Mouse (Mus musculus): Measurements from ENCODE around the gene 4833439L19Rik. TPM values are rescaled to one million over a fixed set of nuclear protein-coding genes. Genes with fewer than 3 reads are reported as not detected.
"Not testable (repeated sequence)": the region's sequence is repeated elsewhere in the genome, so short reads cannot be mapped to it uniquely, and the experiment has no call there.

Gene 4833439L19Rik
- 123 and 131 TPM in 2 replicates for total RNA-seq (2021)
- long read RNA-seq, experiment 1, transcript 4833439L19Rik-201 (9 exons, 2,727 nt), result major isoform, 169 of 270 reads
- long read RNA-seq, experiment 1, transcript 4833439L19Rik-208 (8 exons, 2,502 nt), result minor isoform, 16 of 270 reads
- long read RNA-seq, experiment 1, transcript 4833439L19Rik-209 (5 exons, 946 nt), result minor isoform, 5 of 270 reads
- long read RNA-seq, experiment 1, partial matches to known transcripts, result 41 of 270 reads
- long read RNA-seq, experiment 1, other reads (novel, unspliced or antisense), result 39 of 270 reads
- long read RNA-seq, experiment 2, transcript 4833439L19Rik-208 (8 exons, 2,502 nt), result minor isoform, 9 of 179 reads
- long read RNA-seq, experiment 2, transcript 4833439L19Rik-209 (5 exons, 946 nt), result minor isoform, 12 of 179 reads
- long read RNA-seq, experiment 2, transcript 4833439L19Rik-201 (9 exons, 2,727 nt), result major isoform, 100 of 179 reads
- long read RNA-seq, experiment 2, partial matches to known transcripts, result 26 of 179 reads
- long read RNA-seq, experiment 2, other reads (novel, unspliced or antisense), result 32 of 179 reads

DNA sequence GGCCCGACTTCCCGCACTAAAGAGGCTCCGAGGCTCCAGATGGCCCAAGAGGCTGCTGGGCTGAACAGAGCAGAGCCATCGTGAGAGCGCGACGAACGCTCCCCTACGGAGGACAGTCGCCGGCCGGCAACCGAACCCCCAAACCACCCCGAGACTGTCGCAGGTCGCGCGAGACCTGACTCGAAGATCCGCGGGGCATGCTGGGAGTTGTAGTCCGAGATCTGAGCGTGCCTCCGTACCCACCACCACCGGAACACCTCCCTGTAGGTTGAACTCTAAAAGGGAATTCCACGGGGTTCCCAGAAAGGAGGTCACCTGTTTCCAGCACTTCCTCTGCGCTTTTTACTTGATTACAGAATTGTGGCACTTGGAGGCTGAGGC lies at the start of gene 4833439L19Rik:
4833439L19Rik (minus strand) TSS at position 235 of the 381 bp plus-strand sequence.
- peak; percentile 97 for DNase-seq

DNA sequence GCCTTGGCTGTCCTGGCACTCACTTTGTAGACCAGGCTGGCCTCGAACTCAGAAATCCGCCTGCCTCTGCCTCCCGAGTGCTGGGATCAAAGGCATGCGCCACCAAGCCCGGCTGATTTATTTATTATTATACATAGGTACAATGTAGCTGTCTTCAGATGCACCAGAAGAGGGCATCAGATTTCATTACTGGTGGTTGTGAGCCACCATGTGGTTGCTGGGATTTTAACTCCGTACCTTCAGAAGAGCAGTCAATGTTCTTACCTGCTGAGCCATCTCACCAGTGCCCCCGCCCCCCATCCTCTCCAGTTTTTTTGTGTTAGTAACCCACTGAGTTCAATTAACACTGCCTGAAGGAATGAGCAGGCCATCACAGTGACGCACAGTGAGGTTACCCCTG lies 47.9 kb upstream of the 4833439L19Rik start:
- not testable (repeated sequence) for DNase-seq

DNA sequence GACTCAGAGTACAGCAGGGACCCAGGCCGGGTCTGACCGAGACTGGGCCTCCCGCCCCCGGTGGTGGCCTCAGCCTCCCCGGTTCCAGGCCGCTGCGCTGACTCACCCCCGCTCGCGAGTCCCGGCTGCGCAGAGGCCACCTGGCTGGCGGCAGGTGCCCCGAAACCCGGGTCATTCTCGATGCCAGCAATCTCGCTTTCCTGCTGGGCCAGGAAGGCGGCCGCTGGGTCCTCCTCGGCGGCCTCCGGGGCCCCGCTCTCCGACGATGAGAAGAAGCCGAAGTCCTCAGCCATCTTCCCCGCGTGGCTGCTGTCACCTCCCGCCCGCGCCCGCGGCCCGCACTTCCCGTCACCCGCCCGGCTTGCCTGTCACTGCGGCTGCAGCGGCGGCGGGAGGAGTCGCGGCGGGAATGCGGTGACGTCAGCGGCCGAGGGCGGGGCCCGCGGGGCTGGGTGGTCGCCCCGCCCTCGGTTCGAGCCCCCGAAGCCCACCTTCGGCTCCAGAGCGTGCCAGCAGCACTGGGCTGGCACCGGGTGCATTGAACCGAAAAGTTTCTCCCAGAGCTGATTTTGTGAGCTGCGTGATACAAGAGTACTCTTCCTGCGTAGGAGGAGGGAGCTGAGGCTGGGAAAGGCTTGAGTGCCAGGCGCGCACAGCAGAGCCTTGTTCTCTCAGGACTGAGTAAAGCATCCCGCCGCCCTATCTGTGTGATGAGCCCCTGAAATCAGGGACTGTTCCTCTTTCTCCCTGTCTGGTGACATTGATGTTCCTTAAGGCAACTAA lies 45.9 kb upstream of the 4833439L19Rik start, which contains the start of gene Cltb:
Cltb (minus strand) TSS at position 373 of the 783 bp plus-strand sequence.
- peak; percentile 94 for DNase-seq

DNA sequence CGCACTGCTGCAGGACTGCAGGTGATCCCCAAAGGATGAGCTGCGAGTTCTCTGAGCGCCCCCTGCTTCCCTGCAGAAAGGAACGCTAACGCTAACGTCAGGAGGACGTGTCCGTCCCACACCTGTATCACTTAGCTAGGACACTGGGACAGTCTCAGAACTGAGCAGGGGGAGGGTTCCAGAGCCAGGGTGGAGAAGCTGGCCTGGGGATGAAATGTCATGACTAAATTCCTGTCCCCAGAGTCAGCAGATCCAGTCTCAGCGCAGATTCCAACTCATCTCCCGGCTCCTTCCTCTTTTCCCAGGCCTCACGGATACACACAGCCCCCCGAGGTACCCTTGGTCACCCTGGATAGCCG lies 45.4 kb upstream of the 4833439L19Rik start:
- DNase-seq, result peak; percentile 43

DNA sequence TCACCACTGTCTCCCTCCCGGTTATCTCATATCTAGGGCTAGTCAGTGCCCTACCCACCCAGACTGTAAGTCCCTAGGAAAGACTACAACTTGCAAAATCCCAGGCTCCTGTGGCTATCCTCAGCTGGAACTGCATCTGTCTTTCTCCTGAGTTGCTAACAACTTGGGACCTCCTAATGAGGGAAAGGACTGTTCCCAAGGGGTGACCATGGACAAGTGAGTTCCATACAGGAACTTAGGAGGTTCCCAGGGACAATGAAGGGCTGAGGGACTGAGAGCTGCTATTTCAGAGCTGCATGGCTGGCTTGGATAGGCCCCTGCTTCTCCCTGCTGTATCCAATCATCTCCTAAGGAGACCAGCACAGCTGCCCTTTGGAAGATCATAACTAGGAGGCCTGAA lies 44.1 kb upstream of the 4833439L19Rik start:
- no peak for DNase-seq

DNA sequence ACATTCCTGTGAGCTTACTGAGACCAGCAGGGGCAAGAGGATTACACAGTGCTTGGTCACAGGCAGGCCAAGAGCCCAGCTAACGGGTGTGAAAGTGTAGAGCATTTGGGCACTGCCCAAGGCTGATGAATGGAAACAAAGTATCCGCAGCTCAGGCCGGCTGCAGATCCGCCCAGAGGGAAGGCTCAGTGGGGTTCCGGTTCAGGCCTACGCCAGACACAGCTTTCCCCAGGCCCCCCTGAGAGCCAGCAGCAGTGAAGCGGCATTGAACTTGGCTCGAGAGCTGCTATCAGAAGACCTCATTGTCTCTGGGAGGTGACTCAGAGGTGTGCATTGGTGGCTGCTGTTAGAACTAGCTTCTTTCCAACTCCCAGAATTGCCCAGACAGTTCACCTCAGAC lies 43.4 kb upstream of the 4833439L19Rik start:
- no peak for DNase-seq

DNA sequence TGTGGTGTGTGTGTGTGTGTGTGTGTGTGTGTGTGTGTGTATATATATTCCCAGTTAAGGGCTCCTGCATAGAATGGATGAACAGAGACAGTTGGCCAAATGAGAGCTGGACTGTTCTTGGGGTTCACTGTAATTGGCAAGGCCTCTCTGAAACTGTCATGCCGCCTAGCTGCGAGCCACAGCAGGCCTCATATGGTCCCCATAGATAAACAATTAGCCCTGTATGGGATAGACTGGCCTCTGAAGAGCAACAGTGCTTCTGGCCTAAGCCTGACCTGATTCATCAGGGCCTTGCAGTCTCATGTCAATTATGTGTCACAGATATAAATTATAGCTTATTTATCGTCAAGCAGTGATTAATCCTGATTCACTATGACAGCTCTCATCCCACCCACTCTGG lies 42.8 kb upstream of the 4833439L19Rik start:
- no peak for DNase-seq

DNA sequence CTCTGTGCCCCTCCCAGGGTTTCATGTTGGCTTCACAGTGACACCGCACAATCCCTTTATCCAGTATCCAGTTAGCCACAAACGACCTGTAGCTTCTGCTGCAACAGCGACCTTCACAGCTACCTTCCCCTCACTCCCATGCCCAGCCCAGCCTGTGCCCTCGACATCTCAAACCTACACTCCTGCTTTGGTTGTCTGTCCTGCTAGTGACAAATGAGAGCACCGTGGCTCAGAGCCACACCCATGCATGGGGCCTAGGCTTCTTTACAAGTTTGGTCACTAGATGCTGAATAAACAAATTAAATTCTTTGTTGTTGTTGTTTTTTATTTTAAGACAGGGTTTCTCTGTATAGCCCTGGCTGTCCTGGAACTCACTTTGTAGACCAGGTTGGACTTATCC lies 42.0 kb upstream of the 4833439L19Rik start:
- no peak for DNase-seq

DNA sequence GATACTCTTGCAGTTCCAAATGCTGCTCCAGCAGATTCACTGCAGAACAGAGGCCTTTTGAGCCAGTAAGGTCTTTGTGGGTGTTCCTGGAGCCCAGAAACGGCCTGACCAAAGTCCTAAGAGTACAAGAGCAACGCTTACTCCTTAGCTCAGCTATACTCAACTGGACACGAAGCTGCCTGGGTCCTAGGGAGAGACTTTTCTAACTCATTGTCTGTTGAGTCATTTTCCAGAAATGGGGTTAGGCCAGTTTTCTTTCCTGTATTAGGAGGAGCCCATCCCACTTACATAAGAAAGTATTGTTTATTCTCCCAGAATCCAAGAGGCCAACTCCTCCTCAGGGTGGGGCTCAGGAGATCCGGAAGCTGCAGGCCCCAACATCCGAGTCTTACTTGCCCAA lies 40.2 kb upstream of the 4833439L19Rik start:
- no peak for DNase-seq

DNA sequence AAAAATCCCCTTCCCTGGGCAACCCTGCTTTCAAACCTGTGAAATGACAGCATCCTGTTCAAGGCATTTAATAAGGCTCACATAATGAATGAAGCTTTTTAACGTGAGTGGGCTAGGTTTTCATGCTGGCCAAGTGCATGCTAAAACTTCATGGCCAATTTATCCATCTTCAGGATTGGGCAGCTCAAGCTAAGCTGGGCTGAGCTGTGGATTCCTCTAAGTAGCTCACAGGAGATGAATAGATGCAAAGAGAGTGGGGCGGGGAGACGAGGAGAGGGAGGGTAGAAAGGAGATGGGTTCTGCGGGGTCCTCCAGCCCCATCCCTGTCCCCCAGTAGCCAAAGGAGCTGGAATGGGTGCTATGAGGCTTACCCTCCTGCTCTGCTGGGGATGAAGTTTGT lies 39.0 kb upstream of the 4833439L19Rik start:
- no peak for DNase-seq

DNA sequence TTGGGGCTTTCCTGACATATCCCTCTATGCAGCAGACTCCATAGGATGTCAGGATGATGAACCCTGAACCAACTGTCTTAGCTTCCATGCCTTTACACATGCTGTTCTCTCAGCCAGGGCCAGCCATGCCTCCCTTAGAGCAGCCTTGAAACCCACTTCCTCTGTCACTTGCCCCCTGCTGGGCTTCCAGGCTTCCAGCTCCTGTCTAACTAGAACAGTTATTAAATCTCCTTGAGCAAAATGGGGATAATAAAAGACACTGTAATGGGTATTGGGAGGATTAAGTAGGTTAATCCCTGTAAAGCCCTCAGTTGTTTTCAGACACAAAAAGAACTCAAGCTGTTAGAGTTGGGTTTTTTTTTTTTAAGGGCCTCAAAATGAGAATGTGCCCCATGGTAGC lies 38.3 kb upstream of the 4833439L19Rik start:
- peak; percentile 44 for DNase-seq

DNA sequence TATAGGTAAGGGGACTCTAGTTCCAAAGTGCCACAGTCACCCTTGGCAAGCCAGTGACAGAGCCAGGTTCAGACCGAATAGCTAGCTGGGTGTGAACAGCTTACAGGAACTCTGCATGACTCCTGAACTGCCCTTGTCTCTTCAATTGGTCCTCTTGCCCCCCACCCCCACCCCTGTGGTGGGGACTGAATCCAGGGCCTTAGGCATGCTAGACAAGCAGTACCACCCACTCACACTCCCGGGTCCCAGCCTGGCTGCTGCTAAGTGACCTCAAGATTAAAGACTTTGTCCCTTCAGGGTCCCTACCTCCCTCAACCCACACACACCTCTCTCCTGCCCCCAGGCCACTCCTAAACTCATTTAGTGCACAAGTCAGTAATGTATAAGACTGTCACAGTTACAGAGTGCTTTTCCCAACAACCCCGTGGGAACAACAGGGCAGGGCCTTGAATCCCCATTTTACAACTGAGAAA lies 37.4 kb upstream of the 4833439L19Rik start:
- DNase-seq, result no peak

DNA sequence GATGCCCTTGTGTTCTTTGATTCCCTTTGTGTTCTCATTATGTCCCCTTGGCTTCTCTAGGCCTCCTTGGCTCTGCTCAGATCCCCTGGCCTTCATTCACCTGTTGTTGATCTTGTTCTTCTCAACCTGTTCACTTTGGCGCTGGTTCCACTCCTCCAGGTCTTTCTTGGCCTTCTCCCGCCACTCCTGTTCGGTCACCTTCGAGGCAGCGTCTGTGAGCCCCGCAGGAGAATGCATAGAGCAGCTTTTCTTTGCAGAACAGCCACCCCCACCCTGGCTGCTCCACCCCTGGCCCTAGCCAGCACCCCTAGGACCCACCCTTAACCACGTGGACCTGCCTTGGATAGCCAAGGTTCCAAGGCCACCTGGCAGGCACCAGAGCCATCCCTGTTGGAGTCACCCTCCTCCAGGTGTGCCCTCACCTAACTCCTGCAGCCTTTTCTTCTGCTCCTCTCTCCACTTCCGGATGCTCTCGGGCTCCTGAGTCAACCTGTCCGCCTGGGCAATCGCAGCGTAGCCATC lies 33.4 kb upstream of the 4833439L19Rik start:
- no peak for DNase-seq

DNA sequence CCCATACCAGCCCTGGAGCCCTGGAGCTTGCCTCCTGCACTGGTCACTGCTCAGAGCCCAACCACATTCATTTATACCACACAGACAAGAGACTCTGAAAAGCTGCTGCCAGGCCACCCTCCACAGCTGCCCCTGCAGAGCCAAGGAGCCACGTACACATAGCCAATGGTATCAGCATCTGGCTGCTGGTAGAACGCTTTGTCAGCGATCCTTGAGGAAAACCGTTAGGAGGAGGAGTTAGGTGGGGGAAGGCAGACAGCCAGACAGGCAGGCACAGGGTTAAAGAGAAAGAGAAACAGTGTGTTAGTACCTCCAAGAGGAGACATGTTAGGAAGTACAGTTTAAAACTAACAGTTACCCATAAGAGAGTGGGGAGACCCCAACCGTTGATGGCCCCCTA lies 31.6 kb upstream of the 4833439L19Rik start:
- DNase-seq, result no peak

DNA sequence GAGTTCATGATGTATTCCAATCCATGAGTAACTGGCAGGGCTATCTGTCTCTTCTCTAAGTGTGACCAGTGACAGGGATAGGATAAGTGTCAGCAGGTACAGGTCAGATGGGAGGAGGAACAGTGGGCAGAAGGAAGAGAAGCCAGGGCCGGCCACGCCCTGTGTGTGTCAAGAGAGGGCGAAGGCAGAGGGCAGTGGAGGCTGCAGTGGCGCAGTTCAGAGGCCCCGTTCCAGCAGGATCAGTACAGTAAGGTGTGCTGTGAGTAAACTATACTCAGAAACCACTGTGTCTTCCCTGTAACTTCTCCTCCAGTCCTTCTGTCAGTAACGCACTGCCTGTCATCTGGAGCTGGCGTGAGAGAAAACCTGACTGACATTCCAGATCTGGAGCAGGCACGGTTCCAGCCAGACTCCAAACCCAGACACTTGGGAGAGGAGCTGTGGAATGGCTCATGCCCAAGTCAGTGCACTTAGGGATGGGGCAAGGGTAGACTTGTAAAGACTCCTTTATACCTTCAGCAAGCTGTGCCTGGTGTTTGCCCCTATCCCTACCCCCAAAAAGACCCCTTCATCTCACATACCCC lies 31.0 kb upstream of the 4833439L19Rik start:
- no peak for DNase-seq

DNA sequence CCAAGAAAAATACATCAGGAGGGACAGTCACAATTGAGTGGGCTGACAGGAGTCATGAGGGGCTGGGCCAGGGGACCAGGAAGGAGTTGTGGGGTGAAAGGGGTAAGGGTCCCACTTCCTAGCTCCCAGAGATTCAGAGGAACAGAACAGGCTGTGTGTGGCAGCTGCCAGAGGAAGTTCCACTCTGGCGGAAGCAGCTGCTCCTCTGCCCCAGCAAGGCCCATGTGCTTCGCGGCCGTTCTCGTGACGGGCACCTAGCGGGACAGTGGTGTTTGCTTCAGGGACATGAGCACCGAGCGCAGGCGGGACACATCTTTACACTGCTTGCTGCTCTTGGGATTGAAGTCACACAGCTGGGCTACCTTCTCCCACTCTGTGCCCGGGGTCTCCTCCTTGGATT lies 28.4 kb upstream of the 4833439L19Rik start:
- no peak for DNase-seq

DNA sequence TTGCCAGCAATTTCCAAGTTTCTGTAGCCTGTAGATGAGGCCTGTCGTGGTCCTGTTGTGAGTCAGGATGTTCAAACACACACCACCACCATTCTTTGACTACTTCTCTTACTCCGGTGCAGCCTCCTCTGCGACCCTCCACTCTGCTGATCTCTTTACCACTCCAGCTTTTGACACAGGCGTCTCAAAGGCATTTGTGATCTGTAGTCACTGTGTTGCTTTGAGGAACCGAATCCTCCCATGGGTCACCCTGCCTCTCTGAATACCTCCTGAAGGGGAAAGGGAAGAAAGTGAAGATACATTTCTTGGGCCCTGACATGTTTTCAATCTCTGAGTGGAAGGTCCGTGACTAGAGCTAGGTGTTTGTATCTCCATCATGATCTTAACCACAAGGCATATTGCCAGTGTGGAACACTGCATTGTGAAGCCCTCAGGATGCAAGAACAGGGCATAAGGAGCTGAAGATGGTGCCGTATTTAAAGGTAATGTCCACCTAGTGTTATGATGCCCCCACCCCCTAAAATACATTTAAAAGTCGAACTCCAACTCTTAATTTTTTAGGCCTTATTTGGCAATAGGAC lies 26.6 kb upstream of the 4833439L19Rik start:
- no peak for DNase-seq

DNA sequence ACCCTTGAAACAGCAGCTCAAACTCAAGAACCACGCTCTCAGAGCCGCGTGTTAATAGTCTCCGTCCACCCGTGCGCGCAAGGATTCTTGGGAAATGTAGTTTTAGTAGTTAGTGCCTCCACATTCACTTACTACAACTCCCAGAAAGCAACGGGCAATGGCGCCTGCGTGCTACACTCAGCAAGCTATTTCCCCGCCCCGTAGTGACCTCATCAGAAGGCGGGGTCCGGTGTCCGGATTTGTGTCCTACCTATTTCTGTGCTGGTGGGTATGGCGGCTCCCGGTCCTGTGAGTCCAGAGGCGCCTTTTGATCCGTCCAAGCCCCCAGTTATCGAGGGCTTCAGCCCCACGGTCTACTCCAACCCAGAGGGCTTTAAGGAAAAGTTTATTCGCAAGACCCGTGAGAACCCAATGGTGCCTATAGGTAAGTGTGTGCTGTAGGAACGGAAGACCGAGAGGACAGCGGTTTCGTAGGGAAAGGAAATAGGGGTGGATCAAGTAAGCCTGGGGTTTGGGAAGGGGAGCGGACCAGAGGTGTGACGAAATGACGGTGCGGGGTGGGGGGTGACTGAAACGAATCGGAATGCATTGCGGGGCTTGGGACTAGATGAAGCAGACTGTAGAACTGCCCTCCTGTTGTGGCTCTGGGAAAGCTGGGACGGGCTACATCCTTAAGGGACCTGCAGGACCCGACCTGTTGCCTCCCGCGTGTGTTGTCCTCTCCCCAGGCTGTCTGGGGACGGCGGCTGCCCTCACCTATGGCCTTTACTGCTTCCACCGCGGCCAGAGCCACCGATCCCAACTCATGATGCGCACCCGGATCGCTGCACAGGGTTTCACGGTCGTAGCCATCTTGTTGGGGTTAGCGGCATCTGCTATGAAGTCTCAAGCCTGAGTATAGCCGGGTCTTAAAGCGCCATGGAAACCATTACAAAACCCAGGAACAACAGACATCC lies 25.0 kb upstream of the 4833439L19Rik start, which contains the start of the genes Nop16 and Higd2a:
Nop16 (minus strand) TSS at position 95 of the 956 bp plus-strand sequence.
Higd2a (plus strand) TSS at position 212 of the 956 bp plus-strand sequence.
- DNase-seq, result peak; percentile 97

DNA sequence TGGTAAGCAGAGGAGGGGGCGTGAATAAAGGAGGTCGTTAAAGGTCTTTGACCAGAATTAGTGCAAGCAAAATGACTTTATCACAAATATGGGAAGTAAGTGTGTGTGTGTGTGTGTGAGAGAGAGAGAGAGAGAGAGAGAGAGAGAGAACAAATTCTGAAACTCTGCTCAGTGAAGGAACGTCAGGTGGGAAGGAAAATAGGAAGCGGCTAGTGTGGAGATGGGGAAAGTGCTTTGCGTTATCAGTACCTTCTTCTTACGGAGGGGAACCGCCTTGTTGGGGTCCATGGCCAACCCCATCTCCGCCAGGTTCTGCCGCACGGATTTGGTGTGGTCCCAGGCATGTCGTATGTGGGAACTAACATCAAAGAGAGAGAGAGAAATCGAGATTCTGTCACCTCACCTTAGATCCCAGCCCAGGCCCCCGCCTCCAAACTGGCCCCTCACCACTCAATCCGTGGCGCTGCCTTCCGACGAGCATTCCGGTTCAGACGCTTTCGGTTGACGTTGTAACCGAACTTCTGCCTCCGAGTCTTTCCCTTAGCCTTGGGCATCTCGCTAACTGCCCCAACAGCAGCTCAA lies 24.3 kb upstream of the 4833439L19Rik start:
- no peak for DNase-seq

DNA sequence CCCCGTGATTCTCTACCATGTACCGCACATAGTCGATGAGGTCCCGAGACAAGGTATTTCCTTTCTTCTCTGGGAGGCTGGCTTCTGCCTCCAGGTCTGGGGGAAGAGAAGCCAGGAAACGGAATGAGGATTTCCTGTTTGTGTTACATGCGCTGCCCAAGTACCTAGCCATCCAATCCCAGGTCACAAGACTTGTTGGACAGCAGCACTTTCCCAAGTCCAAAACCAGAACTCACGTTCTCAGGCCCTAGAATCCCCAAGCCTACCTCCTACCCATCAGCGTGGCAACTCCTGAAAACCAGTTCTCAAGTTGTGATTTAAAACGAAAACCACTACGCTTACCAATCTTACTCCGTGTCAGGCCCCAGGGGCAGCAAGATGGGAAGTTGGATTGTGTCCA lies 20.6 kb upstream of the 4833439L19Rik start:
- DNase-seq, result no peak

Data from adrenal gland, postnatal 14 days (tissue).